Mouse (Mus musculus) cortical plate, adult 2 months (tissue): ENCODE results near the gene Tmem208.

Experiments
- CTCF ChIP-seq: fragments of 200-500 bp; IDR thresholded peaks from 2 replicates; pipeline ENCODE4 v1.5.1; 2011; ENCODE audit warnings: mild to moderate bottlenecking, control low read depth, low read length; ENCODE audit not compliant: insufficient read depth; ENCODE audit errors: extremely low read depth
- POLR2A ChIP-seq: fragments of 200-500 bp; IDR thresholded peaks from 2 replicates; pipeline ENCODE4 v1.6.1; 2011; ENCODE audit warnings: mild to moderate bottlenecking, low read length, control low read depth; ENCODE audit not compliant: insufficient read depth; ENCODE audit errors: extremely low read depth

GRCm38 (mm10) chr8:105313622-105314402 lies 12.3 kb upstream of the Tmem208 start:
- TF ChIP-seq CTCF (no peak), POLR2A (no peak)
